Mouse (Mus musculus): ENCODE results near the gene Inafm1.

DNA sequence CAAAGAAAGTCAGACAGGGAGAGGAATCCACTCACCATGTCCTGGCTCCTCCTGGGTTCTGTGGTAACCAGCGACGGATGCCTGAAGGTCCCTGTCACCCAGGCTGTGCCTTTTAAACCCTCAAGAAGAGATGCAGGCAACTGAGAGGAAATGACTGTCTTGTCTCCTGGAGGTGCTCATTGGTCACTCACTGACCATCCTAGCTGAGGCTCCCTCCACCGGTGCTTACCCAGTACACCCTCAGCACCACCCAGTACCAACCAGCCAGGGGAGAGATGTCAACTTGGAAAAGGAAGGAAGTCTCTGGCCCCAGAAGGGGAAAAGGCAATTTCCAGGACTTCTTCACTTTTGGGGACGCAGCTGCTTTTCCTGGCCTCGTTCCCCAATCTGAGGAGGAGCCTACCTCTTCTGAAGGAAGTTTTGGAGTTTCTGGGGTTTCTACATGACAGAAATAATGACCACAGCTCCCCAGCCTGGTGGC lies 14.3 kb downstream of the Inafm1 start, which contains the start of gene C5ar1:
- TF ChIP-seq POLR2A (IDR thresholded peaks at IDR 0.05; ENCODE audit: low read depth, low read length) (no peak), CTCF (IDR thresholded peaks at IDR 0.05; ENCODE audit: borderline replicate concordance, insufficient read depth, low read length) (no peak)

All from embryonic fibroblast, embryonic 13.5 days (primary cell).